Mouse (Mus musculus) stomach, embryonic 14.5 days (tissue): ENCODE measurements around the gene Pnpo. TPM values are rescaled to one million over a fixed set of nuclear protein-coding genes. Genes with fewer than 3 reads are reported as not detected.

Source experiments
- ATAC-seq: fragments of 200-750 bp; cut with Nextera tagmentation; 2 replicates; pipeline ENCODE4 v1.8.0; 2017; ENCODE audit warnings: low read depth, moderate TSS enrichment; ENCODE audit not compliant: insufficient number of reproducible peaks, insufficient read depth, low FRiP score
- H3K27ac ChIP-seq: fragments of 300-500 bp; sonication (generic); 2 replicates; pipeline ENCODE4 v1.5.1; 2014; ENCODE audit warnings: mild to moderate bottlenecking, low read length, moderate library complexity, mixed read lengths
- H3K27me3 ChIP-seq: fragments of 300-500 bp; sonication (generic); 2 replicates; pipeline ENCODE4 v1.6.1; 2014; ENCODE audit warnings: low read length, control low read depth, mixed read lengths; ENCODE audit not compliant: control insufficient read depth, insufficient read depth
- H3K36me3 ChIP-seq: fragments of 300-500 bp; sonication (generic); 2 replicates; pipeline ENCODE4 v1.6.1; 2014; ENCODE audit warnings: mild to moderate bottlenecking, control low read depth, low read length, moderate library complexity, mixed read lengths; ENCODE audit not compliant: control insufficient read depth, insufficient read depth
- H3K4me1 ChIP-seq: fragments of 300-500 bp; sonication (generic); 2 replicates; pipeline ENCODE4 v1.6.1; 2014; ENCODE audit warnings: low read length, control low read depth, mixed read lengths; ENCODE audit not compliant: control insufficient read depth, insufficient read depth
- H3K4me2 ChIP-seq: fragments of 300-500 bp; sonication (generic); replicated peaks from 2 replicates; pipeline ENCODE4 v1.6.1; 2014; ENCODE audit warnings: low read depth, low read length, control low read depth
- H3K4me3 ChIP-seq: fragments of 300-500 bp; sonication (generic); 2 replicates; pipeline ENCODE4 v1.5.1; 2014; ENCODE audit warnings: low read depth, low read length, control low read depth
- H3K9ac ChIP-seq: fragments of 300-500 bp; sonication (generic); replicated peaks from 2 replicates; pipeline ENCODE4 v1.6.1; 2014; ENCODE audit warnings: low read depth, mild to moderate bottlenecking, control low read depth, low read length, moderate library complexity, mixed read lengths
- H3K9me3 ChIP-seq: fragments of 300-500 bp; sonication (generic); 2 replicates; pipeline ENCODE4 v1.6.1; 2016; ENCODE audit warnings: low read depth, low read length, control low read depth; ENCODE audit not compliant: control insufficient read depth
- WGBS: fragments of 180-500 bp; shearing (Covaris S2); extraction: QIAGEN DNeasy Blood & Tissue Kit; methylation state at CpG from one replicate; pipeline ENCODE4 v1.1.7; 2014; 5-methylcytosine and 5-hydroxymethylcytosine counted together
- polyA plus RNA-seq: library from polyadenylated mRNA; unstranded; fragments of >200 nt; fragmentation: Nextera tagmentation; extraction: Ambion mirVana; gene quantifications from 2 replicates; pipeline ENCODE4 v1.2.1, GENCODE M21; 2014

Pnpo gene
- polyA plus RNA-seq, 1 experiment from 2014 or later = 25.2 TPM

DNA sequence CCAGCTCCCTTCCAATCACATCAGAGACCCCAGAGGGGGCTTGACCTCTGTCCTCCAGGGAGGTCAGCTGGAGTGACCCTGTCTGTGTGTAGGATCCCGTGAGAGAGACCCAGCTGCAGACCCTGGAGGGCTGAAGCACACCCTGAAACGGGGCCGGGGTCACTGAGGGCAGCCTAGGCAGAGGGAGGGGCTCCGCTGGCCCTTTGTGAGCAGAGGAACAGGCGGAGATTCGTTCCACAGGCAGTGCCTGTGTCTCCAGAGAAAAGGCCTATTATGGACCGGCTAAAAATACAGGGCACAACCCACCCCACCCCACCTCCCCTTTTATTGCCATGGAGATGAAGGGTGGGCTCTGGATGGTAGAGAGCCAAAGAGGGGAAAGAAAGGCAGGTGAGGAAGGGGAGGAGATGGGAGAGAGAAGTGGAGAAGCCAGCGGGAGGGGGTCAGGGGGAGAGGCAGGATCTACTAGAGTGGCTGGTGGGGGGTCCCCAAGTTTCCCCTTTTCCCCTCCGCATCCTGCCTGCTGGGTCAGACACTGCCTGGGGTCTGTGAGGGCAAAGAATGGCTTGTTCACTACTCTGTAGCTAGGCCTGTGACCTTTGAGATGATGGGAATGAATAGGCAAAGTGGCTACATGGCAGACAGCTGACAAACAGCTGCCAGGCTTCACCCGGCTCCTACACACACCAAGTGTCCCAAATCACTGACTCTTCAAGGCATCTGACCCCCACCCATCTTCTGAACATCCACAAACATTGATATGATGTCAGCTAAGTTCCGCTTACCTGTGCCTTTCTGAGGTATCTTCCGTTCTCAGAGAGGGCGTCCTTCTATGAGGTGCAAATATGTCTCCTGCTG is 44.1 kb downstream of the Pnpo start:
- Histone ChIP-seq H3K9ac (no peak overlapping the region), H3K27ac (no peak overlapping the region)

DNA sequence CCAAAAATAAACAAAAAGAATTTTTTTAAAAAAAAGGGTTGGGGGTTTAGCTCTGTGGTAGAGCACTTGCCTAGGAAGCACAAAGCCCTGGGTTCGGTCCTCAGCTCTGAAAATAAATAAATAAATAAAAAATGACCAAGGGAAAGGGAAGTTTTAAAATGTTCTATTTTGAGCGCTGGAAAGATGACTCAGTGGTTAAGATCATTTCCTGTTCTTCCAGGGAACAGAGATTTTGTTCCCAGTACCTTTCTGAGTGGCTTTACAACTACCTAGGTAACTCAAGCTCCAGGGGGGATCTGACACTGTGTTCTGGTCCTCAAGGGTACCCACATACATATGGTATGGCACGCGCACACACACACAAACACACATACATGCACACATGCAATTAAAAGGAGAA is 47.9 kb downstream of the Pnpo start:
- ATAC-seq = no peak
- H3K27ac ChIP-seq = no peak overlapping the region
- 79% methylated on average over 4 of the region's 4 CpGs for WGBS

More for the DNA sequence above, 44.1 kb downstream of the Pnpo start:
- no peak overlapping the region for H3K4me2 ChIP-seq
- no peaks in the 10 kb centered on the region for H3K27me3 ChIP-seq
- H3K9me3 ChIP-seq = no peaks in the 10 kb centered on the region
- no peak overlapping the region for H3K4me3 ChIP-seq
- ATAC-seq = peak; percentile 23; the same call in 1 of the 2 replicates
- H3K4me1 ChIP-seq = peaks cover 20% of the 10 kb centered on the region
- no peaks in the 10 kb centered on the region for H3K36me3 ChIP-seq
- WGBS = 39% methylated on average over 13 of the region's 13 CpGs

DNA sequence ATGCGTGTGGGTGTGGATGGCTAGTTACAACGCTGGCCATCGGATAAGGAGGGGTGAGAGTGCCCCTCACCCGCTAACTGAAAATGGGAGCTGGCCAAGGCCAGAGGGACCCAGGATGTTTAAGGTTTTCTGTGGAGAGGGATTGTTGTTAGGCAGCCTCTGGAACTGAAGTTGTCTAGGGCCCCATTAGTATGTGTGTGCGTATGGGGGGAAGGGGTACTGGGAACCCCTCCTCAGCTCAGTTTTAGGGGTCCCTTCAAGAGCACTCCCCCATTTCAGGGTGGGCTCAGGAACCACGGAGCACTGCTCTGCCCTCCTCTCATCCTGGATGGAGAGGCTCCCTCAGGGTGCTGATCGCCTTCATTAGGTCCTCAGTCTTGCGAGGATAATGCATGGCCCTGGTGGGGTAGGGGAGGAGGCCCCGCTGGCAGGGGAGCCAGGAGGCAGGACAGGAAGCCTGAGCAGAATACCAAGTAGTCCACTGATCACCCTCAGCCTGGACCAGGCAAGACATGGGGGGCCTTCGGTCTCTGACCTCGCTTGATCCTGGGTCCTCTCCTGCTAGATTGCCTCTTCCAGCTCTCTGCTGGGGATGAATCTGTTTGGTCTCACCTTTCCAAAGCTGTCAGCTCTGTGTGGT is 50.5 kb downstream of the Pnpo start:
- Histone ChIP-seq H3K36me3 (no peaks in the 10 kb centered on the region), H3K27ac (no peak overlapping the region), H3K9me3 (no peaks in the 10 kb centered on the region), H3K9ac (no peak overlapping the region), H3K4me2 (no peak overlapping the region), H3K27me3 (no peaks in the 10 kb centered on the region), H3K4me3 (no peak overlapping the region), H3K4me1 (no peaks in the 10 kb centered on the region)
- no peak for ATAC-seq
- 64% methylated on average over 11 of the region's 11 CpGs for WGBS

More for the DNA sequence above, 47.9 kb downstream of the Pnpo start:
- Histone ChIP-seq H3K4me2 (no peak overlapping the region), H3K4me1 (peaks cover 9% of the 10 kb centered on the region; the same call in 1 of the 2 replicates), H3K27me3 (no peaks in the 10 kb centered on the region), H3K9me3 (no peaks in the 10 kb centered on the region), H3K36me3 (no peaks in the 10 kb centered on the region), H3K9ac (no peak overlapping the region), H3K4me3 (no peak overlapping the region)

DNA sequence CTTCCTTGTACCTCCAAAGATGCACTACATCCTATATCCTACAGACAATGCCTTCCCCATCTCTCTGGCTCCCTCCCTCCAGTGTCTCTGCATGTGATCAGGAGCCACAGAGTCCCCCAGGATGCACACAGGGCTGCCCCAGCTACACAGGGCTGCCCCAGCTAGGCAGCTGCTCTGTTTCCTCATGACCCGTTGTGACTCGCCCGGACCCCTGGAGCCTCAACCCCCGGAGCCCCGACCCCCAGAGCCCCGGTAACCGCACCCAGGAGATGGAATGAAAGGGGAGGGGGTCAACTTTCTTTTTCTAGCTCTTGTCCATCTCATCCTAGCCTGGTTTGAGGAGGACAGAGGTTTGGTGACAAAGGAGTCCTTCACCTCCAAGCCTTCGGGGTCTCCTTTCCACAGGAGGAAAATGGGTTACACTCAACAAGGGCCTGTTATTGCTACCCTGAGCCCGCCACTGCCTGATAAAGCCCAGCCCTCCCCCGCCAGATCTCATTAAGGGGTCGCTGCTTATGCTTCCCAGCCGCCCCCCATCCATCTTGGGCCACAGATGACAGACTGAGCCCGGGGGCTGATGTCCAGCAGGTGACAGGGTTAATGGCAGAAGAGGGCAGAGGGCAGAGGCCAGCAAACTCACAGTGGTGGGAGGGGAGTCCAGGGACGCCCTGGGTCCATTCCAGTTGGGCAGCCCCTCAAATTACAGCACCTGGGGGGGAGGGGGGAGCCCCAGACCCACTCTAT is 51.8 kb downstream of the Pnpo start:
- Histone ChIP-seq H3K27me3 (no peaks in the 10 kb centered on the region), H3K9me3 (no peaks in the 10 kb centered on the region), H3K27ac (no peak overlapping the region), H3K36me3 (no peaks in the 10 kb centered on the region), H3K9ac (no peak overlapping the region), H3K4me3 (no peak overlapping the region), H3K4me2 (no peak overlapping the region), H3K4me1 (0 out of 2 replicates have a peak, but pooled peaks cover 2% of the 10 kb centered on the region)
- ATAC-seq = no peak
- WGBS = 21% methylated on average over 14 of the region's 14 CpGs

Other genes with a start within 250 kb of the Pnpo start
- gene Snx11, start 166.4 kb downstream of the Pnpo start, polyA plus RNA-seq = 8.3 and 9.6 TPM in 2 replicates
- gene Cbx1, start 154.9 kb downstream of the Pnpo start, polyA plus RNA-seq = 100 and 105 TPM in 2 replicates
- 30.4 and 36.4 TPM in 2 replicates for gene Nfe2l1, start 114.0 kb downstream of the Pnpo start, polyA plus RNA-seq
- gene Copz2, start 94.1 kb downstream of the Pnpo start, polyA plus RNA-seq = 136 and 141 TPM in 2 replicates
- 65.2 and 68.7 TPM in 2 replicates for gene Cdk5rap3, start 27.5 kb downstream of the Pnpo start, polyA plus RNA-seq
- 46.8 and 48.7 TPM in 2 replicates for gene Prr15l, start 15.9 kb downstream of the Pnpo start, polyA plus RNA-seq
- 15.7 and 19.1 TPM in 2 replicates for gene Sp2, start 39.0 kb upstream of the Pnpo start, polyA plus RNA-seq
- 0.15 and 0.42 TPM in 2 replicates for gene Sp6, start 69.4 kb upstream of the Pnpo start, polyA plus RNA-seq
- 17.7 and 19.7 TPM in 2 replicates for gene Scrn2, start 86.0 kb upstream of the Pnpo start, polyA plus RNA-seq
- 0.38 TPM in 1 of 2 replicates, not detected in the other for gene Lrrc46, start 97.4 kb upstream of the Pnpo start, polyA plus RNA-seq
- gene Mrpl10, start 97.6 kb upstream of the Pnpo start, polyA plus RNA-seq = 86.7 and 89.2 TPM in 2 replicates
- gene Osbpl7, start 106.6 kb upstream of the Pnpo start, polyA plus RNA-seq = 4.5 and 8.2 TPM in 2 replicates
- gene Tbx21, start 171.3 kb upstream of the Pnpo start, polyA plus RNA-seq = 0.20 TPM in 1 of 2 replicates, not detected in the other
- 3.7 TPM in 2 replicates for gene Tbkbp1, start 207.5 kb upstream of the Pnpo start, polyA plus RNA-seq
- gene Kpnb1, start 243.9 kb upstream of the Pnpo start, polyA plus RNA-seq = 65.1 and 67.7 TPM in 2 replicates